Mouse (Mus musculus): Measurements from ENCODE around the gene Tnfaip8l1.

Tnfaip8l1 gene

DNA sequence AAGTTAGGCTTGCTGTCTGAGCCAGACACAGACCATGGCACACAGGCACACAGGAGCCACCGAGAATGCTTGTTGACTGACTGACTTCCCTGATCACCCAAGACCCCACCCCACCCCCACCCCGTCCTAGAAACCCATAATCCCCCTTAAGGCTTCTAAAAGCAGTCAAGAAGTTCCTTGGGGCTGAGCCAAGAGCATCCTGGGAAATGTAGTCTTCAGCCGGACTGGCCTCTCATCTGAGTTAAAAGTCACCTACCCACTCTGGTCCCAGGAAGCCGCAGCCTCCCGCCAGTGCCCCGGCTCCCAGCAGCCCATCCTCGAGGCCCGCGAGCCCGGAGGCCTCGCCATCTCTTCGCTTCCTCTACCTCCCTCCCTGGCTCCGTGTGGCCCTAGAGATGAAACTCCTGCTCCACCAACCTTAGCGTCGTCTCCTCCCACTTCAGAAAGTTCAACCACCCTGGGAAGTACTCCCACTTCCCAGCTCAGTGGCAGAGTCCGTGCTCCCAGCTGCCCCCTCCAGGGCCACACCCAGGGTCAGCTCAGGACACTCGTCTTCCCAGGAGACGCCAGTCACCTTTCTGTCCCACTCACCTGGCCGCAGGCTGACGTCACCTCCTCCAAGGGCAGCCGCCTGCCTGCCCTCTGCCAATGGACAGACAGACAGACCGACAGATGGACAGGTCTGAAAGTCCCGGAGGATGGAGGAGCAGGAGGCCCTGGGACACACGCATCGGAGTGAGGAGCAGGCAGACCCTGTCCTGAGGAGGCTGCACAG is 24.3 kb upstream of the Tnfaip8l1 start:
- no peak for DNase-seq (ENCODE audit: low read depth in 2 of 2, low spot score in 2 of 2)

GRCm38 (mm10) chr17:56139355-56139754 is 22.9 kb upstream of the Tnfaip8l1 start:
- no peak for DNase-seq (ENCODE audit: low read depth in 2 of 2, low spot score in 2 of 2)

DNA sequence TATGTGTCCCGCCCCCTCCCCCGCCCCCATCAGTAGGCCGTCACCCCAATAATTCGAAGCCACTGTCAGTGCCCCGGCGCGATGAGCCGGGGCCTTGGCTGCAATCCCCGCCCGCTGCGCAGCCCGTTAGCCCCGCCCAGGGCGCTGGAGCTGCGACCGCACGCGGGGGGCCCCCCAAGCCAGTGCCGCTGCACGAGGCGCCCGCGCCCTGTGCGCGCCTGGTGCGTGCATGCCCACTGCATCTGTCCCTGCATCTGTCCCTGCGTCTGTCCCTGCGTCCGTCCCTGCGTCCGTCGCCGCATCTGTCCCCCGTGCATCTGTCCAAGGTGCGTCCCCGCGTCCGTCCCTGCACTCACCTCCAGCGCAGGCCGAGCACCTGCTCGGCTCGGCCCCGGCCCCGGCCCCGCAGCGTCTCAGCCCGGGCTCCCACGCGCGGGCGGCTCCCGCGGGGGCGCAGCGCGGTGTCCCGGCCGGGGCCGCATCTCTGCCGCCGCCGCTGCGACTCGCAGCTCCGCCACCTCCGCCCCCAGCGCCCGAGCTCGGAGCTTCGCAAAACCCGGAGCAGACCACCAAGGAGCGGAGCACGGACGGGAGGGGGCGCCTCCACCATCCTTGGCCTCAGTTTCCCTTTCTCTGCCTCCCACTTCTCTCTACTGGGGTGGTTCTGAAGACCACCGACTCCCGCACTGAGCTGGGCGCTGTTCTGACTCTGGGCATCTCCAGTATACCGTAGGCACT is 22.2 kb upstream of the Tnfaip8l1 start, which contains the start of gene Sema6b:
Sema6b (minus strand) TSS at position 486 of the 738 bp plus-strand sequence.
- DNase-seq (ENCODE audit: low read depth in 2 of 2, low spot score in 2 of 2), result peak in 1 of 2 experiments; percentile 26

- DNase-seq (ENCODE audit: low read depth in 2 of 2, low spot score in 2 of 2), result no peak
These were observed 20.3 kb upstream of the Tnfaip8l1 start for GRCm38 (mm10) chr17:56141702-56142605.

GRCm38 (mm10) chr17:56144546-56144945 is 17.7 kb upstream of the Tnfaip8l1 start:
- no peak for DNase-seq (ENCODE audit: low read depth in 2 of 2, low spot score in 2 of 2)

DNA sequence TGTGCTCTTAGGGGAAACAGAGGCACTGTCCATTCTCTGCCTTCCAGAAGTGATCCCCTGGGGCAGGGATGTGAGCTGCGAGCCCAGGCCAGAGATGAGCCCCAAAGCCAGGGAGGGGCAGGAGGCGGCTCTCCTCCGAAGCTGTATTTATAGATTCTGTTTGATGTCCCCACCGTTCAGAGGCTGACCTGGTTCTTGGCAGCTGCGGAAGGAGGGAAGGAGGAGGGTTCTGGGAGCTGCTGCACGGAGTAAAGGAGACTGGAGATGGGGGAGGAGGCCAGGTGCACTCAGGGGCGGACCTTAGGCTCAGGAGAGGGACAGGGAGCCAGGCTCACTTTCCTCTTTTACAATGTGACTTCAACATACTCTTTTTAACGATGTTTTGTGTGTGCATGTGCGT is 16.1 kb upstream of the Tnfaip8l1 start:
- DNase-seq (ENCODE audit: low read depth in 2 of 2, low spot score in 2 of 2), result no peak

- no peak for DNase-seq (ENCODE audit: low read depth in 2 of 2, low spot score in 2 of 2)
These were observed 14.9 kb upstream of the Tnfaip8l1 start for GRCm38 (mm10) chr17:56147420-56147819.

- DNase-seq (ENCODE audit: low read depth in 2 of 2, low spot score in 2 of 2), result no peak
These were observed 14.0 kb upstream of the Tnfaip8l1 start for GRCm38 (mm10) chr17:56148280-56148679.

DNA sequence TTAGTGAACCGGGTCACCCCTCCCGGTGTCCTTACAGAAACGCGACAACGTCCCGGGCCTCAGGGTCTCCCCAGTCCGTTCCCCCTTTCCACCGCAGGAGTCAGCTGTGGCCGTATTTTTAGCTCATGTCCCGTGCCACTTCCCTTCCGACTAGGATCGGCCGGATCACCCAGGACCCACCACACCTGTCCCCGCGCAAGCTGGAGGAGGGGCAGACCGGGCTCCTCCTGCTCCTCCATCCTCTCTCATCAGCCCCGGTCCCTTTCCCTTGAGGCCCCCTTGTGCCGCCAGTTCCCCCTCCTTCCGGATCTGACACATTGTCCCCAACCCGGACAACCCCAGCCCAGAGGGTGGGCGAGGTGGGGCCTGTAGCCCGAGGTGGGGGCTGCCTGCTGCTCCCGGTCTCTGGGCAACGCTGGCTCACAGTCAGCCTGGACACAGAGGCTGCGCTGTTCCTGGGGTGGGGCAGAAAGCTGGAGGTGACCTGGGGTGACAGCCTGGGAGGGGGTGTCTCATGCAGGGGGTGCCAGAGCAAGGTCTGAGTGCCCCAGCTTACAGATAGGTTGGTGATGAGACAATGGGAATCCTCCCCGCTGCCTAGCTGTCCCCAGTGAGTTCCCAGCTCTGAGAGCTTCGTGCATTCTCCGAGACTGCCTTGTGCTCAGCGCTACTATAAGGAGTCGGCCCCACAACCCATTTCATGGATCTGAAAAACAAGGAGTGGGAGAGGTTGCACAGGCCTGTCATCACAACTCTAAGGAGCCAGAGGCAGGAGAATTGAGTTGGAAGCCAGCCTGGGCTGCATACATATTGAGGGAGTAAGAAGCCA is 13.3 kb upstream of the Tnfaip8l1 start:
- DNase-seq (ENCODE audit: low read depth in 2 of 2, low spot score in 2 of 2), result no peak

DNA sequence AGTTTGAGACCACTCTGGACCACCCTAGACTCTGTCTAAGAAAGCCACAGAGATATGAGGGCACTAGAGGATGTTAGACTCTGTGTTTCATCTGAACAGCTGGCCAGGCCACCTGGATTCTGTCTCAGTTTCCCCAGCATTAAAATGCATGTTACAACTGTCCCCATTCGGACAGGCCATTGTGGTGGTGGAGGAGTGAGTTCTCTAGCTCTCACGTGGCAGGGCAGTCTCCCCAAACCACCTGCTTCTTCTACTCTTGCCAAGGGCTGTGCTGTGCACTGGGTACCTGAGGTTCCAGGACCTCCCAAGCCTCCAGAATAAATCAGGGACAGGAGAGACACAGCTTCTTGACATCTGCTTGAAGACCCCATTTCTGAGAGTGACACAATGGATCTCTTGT is 12.4 kb upstream of the Tnfaip8l1 start:
- no peak for DNase-seq (ENCODE audit: low read depth in 2 of 2, low spot score in 2 of 2)

- DNase-seq (ENCODE audit: low read depth in 2 of 2, low spot score in 2 of 2), result no peak
These were observed 8.6 kb upstream of the Tnfaip8l1 start for GRCm38 (mm10) chr17:56153643-56154042.

- DNase-seq (ENCODE audit: low read depth in 2 of 2, low spot score in 2 of 2), result no peak
These were observed 2.5 kb upstream of the Tnfaip8l1 start for GRCm38 (mm10) chr17:56159729-56160128.

DNA sequence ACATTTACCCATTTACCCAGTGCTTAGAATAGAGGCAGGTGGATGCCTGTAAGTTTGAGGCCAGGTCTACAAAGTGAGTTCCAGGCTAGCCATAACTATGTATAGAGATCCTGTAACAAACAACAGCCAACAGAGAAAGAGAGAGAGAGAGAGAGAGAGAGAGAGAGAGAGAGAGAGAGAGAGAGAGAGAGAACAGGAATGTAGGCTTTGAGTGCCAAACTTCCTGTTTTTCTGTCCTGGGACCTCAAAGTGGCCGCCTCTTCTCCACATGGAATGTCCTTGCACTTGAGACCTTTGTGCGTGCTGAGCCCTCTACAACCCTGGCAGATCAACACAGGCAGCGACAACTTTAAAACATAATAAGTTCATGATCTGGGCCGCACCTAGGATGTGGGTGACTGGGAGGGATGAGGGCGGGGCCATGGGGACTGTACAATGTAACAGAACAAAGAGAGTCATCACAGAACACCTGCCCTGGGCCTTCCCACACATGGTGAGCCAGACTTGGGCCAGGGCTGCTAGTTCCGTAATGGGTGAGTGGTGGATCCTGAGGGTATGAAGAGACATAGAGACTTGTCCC is 1.3 kb downstream of the Tnfaip8l1 start:
- DNase-seq (ENCODE audit: low read depth in 2 of 2, low spot score in 2 of 2), result peak; percentile 63 to 76

DNA sequence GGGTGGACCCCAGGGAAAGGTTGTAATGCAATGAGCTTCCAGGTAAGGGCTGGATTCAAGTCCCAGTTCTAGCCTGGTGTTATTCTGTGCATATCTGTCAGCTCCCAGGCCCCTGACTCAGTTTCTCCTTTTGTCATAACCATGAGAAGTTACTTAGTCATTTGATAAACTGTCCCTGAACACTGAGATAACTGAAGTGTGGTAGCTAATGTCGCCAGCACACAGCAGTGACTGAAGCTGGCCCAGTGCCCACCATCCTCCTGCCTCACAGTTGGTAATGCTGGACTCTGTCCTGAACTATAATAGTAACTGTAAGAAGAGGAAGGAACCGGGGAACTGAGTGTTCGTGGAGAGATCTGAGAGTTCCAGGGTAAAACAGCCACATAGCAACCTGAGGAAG is 2.2 kb downstream of the Tnfaip8l1 start:
- no peak for DNase-seq (ENCODE audit: low read depth in 2 of 2, low spot score in 2 of 2)

DNA sequence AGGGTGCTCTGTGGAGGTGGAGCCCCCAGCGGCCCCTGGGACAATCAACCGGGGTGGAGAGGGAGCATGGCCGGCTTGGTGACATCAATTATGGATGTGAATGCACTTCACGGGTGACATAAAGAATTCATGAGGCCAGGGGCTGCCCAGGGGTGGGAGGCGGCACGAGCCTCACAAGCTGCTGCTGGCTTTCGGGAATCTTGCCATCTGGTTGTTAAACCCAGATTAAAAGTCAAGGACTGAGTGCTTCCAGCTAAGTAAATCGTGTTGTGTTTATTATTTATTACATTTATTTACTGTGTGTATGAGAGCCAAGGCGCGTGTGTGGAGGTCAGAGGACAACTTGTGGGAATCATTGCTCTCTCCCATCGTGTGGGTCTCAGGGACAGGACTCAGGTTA is 3.4 kb downstream of the Tnfaip8l1 start:
- no peak for DNase-seq (ENCODE audit: low read depth in 2 of 2, low spot score in 2 of 2)

- DNase-seq (ENCODE audit: low read depth in 2 of 2, low spot score in 2 of 2), result no peak
These were observed 7.6 kb downstream of the Tnfaip8l1 start for GRCm38 (mm10) chr17:56169830-56170229.

GRCm38 (mm10) chr17:56170636-56171035 is 8.4 kb downstream of the Tnfaip8l1 start:
- no peak for DNase-seq (ENCODE audit: low read depth in 2 of 2, low spot score in 2 of 2)

- DNase-seq (ENCODE audit: low read depth in 2 of 2, low spot score in 2 of 2), result no peak
These were observed 9.2 kb downstream of the Tnfaip8l1 start for GRCm38 (mm10) chr17:56171456-56171855.

- DNase-seq (ENCODE audit: low read depth in 2 of 2, low spot score in 2 of 2), result no peak
These were observed 9.6 kb downstream of the Tnfaip8l1 start for GRCm38 (mm10) chr17:56171881-56172280.

DNA sequence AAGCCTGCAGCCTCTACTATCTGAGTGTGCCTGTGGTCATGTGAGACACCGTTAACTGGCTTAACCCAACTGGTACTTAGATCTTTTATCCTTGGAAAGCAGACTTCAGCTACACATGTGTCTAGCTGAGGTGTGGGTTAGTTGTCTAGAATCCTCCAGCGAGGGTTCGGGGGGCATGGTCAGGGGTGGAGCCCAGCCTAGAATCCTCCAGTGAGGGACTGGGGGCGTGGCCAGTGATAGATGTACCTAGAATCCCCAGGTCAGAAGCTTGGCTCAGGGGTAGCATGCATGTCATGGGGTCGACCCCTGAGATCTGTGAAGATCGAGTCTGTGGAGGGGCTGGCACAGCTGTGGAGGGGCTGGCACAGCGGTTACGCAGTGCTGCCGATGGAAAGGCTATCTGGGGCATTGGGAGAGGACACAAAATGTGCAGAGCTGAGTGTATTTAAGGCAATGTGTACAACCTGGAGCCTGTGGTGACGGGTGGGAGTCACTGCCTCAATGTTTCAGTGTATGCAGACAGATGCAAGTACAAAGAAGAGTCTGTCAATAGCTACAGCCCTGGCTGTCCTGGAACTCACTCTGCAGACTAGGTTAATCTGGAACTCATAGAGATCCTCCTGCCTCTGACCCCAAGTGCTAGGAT is 11.2 kb downstream of the Tnfaip8l1 start:
- no peak for DNase-seq (ENCODE audit: low read depth in 2 of 2, low spot score in 2 of 2)

Measured in CD8-positive naive resting alpha-beta T cell, adult 2 months (primary cell).